ENCODE assay signal across 13 mouse cellular contexts in the genomic region with DNA sequence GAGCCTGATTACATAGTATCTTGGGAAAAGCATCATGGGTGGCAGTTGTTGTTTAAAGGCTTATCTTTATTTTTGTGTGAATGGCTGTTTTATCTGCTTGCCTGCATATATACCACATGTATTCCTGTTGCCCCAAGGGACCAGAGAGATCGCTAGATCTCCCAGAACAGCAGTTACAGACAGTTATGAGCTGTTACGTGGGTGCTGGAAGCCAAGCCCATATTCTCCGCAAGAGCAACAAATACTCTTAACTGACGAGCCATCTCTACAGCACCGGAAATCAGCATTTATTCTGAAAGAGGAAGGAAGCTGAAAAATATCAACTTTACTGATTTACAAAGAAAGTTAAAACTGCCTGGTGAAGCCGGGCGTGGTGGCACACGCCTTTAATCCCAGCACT.
DNase-seq lines count a peak whose midpoint lies in the region; ATAC-seq and TF ChIP-seq lines count a peak whose summit lies in the region.
"Had no signal": no experiment of that assay in that cellular context is flagged by ENCODE, and none has a peak within 500 bp of the region (broad histone marks: within the 10 kb centered on the region; RNA-seq: fewer than 3 reads in every experiment).

No protein-coding gene starts in this region.

- peak; percentile 77 to 81 for ATAC-seq in hematopoietic stem cell, adult 5-6 weeks (replicated peaks in 1 of 2; ENCODE audit: insufficient read depth in 1 of 2, low FRiP score in 2 of 2, low TSS enrichment in 1 of 2, low read depth in 1 of 2, poor library complexity in 2 of 2, severe bottlenecking in 2 of 2)
- peak; percentile 83 for ATAC-seq in megakaryocyte progenitor cell, adult 5-6 weeks (replicated peaks; ENCODE audit: poor library complexity)

- H3K27ac ChIP-seq in thymus, adult 2 months (ENCODE audit: control insufficient read depth, insufficient read depth, low read length) = peak overlapping the region; percentile 41; the same call in 1 of the 2 replicates
- H3K27ac ChIP-seq: neural tube, embryonic 12.5 days had no signal

- no peak overlapping the region for H3K4me3 ChIP-seq in thymus, adult 2 months (ENCODE audit: control insufficient read depth, insufficient read depth, low read length)
- H3K4me3 ChIP-seq: heart, embryonic 12.5 days; neural tube, embryonic 12.5 days had no signal

- no peak for TF ChIP-seq CTCF in thymus, adult 2 months (IDR thresholded peaks at IDR 0.05; ENCODE audit: borderline replicate concordance, control insufficient read depth, extremely low read depth, insufficient read depth, low read length, poor library complexity)

- peak; percentile 7 for DNase-seq in thymus, adult 2 months
- no peak for DNase-seq in thymus, postnatal 4 days
- no peak for DNase-seq in heart, postnatal 10 days
- no peak for DNase-seq in adrenal gland, postnatal 14 days
- no peak for DNase-seq in heart, postnatal 14 days
- no peak for DNase-seq in adrenal gland, postnatal 25 days
- DNase-seq: cerebellum, adult 2 months; kidney, adult 18-20 months had no signal

- WGBS in thymus, adult 2 months = 9% methylated on average over 8 of the region's 8 CpGs

- intact Hi-C loops in heart, postnatal 10 days (cut with DNase I) = no loop called here
- intact Hi-C loops in heart, postnatal 14 days (cut with DNase I) = no loop called here

- no peaks in the 10 kb centered on the region for H3K36me3 ChIP-seq in thymus, adult 2 months (ENCODE audit: control insufficient read depth, insufficient read depth, low read length)
- H3K36me3 ChIP-seq: heart, embryonic 12.5 days had no signal

- no peaks in the 10 kb centered on the region for H3K27me3 ChIP-seq in thymus, adult 2 months (ENCODE audit: control insufficient read depth, insufficient read depth, low read length)
- H3K27me3 ChIP-seq: heart, embryonic 12.5 days; megakaryocyte, embryonic 14.5 days; neural tube, embryonic 12.5 days had no signal

- no peak for TF ChIP-seq POLR2A in thymus, adult 2 months (IDR thresholded peaks at IDR 0.05; ENCODE audit: control insufficient read depth, extremely low read depth, insufficient read depth, low read length, poor library complexity)

- peaks cover 13% of the 10 kb centered on the region for H3K4me1 ChIP-seq in thymus, adult 2 months (replicated peaks; ENCODE audit: control insufficient read depth, insufficient read depth, low read length)
- H3K4me1 ChIP-seq: neural tube, embryonic 12.5 days had no signal
